Mouse (Mus musculus) ES-Bruce4 (cell line): ENCODE measurements around the gene Pld5.

Experiments used
- CTCF ChIP-seq: IDR thresholded peaks from one replicate; pipeline ENCODE4 v1.8.1; 2011; ENCODE audit warnings: low read depth, low read length
- POLR2A ChIP-seq: IDR thresholded peaks from one replicate; pipeline ENCODE4 v1.8.1; 2011; ENCODE audit warnings: low read length; ENCODE audit not compliant: insufficient read depth

GRCm38 (mm10) chr1:175988912-175989311 is 286.2 kb downstream of the Pld5 start:
- TF ChIP-seq POLR2A (no peak), CTCF (no peak)
